Mouse (Mus musculus) lung, postnatal 0 days (tissue): Measurements from ENCODE around the gene Clcn7.

Experiments
- CTCF ChIP-seq: IDR thresholded peaks from 2 replicates; pipeline ENCODE4 v1.5.1; 2016; ENCODE audit warnings: antibody characterized with exemption, mild to moderate bottlenecking
- EP300 ChIP-seq: IDR thresholded peaks from 2 replicates; pipeline ENCODE4 v1.6.1; 2016; ENCODE audit warnings: antibody characterized with exemption, mild to moderate bottlenecking, control low read depth

- TF ChIP-seq CTCF (no peak), EP300 (no peak)
Measured at GRCm38 (mm10) chr17:25101338-25101737, 31.9 kb upstream of the Clcn7 start.
